Mouse (Mus musculus) limb, embryonic 15.5 days (tissue): ENCODE results near the gene H2al1n. TPM values are rescaled to one million over a fixed set of nuclear protein-coding genes. Genes with fewer than 3 reads are reported as not detected.
A peak's percentile ranks its signal among the peaks of the same experiment; 100 is the strongest.
"Not testable (repeated sequence)": the region's sequence is repeated elsewhere in the genome, so short reads cannot be mapped to it uniquely, and the experiment has no call there.

Experiments
- ATAC-seq: fragments of 200-750 bp; cut with Nextera tagmentation; 2 replicates; pipeline ENCODE4 v1.8.0; 2017; ENCODE audit warnings: low read depth, moderate TSS enrichment; ENCODE audit not compliant: insufficient number of reproducible peaks, low FRiP score, low TSS enrichment
- H3K27ac ChIP-seq: fragments of 300-500 bp; sonication (generic); 2 replicates; pipeline ENCODE4 v1.5.1; 2015; ENCODE audit warnings: moderate library complexity, mild to moderate bottlenecking, inconsistent platforms
- H3K27me3 ChIP-seq: fragments of 300-500 bp; sonication (generic); 2 replicates; pipeline ENCODE4 v1.6.1; 2015; ENCODE audit warnings: inconsistent platforms
- H3K36me3 ChIP-seq: fragments of 300-500 bp; sonication (generic); 2 replicates; pipeline ENCODE4 v1.6.1; 2015; ENCODE audit warnings: inconsistent platforms
- H3K4me1 ChIP-seq: fragments of 300-500 bp; sonication (generic); 2 replicates; pipeline ENCODE4 v1.6.1; 2015; ENCODE audit warnings: inconsistent platforms
- H3K4me2 ChIP-seq: fragments of 300-500 bp; sonication (generic); 2 replicates; pipeline ENCODE4 v1.6.1; 2015; ENCODE audit warnings: mild to moderate bottlenecking, inconsistent platforms
- H3K4me3 ChIP-seq: fragments of 300-500 bp; sonication (generic); 2 replicates; pipeline ENCODE4 v1.5.1; 2015; ENCODE audit warnings: mild to moderate bottlenecking, inconsistent platforms
- H3K9ac ChIP-seq: fragments of 300-500 bp; sonication (generic); 2 replicates; pipeline ENCODE4 v1.6.1; 2015; ENCODE audit warnings: inconsistent platforms
- H3K9me3 ChIP-seq: fragments of 300-500 bp; sonication (generic); 2 replicates; pipeline ENCODE4 v1.6.1; 2016; ENCODE audit warnings: inconsistent platforms
- WGBS: fragments of 180-500 bp; shearing (Covaris S2); methylation state at CpG from one replicate; pipeline ENCODE4 v1.1.7; 2015; 5-methylcytosine and 5-hydroxymethylcytosine counted together
- polyA plus RNA-seq: library from polyadenylated mRNA; unstranded; fragments of >200 nt; fragmentation: Nextera tagmentation; extraction: Ambion mirVana; gene quantifications from 2 replicates; pipeline ENCODE4 v1.2.1, GENCODE M21; 2015

Gene H2al1n
- polyA plus RNA-seq, result not detected in 2 replicates

GRCm38 (mm10) chrX:14210848-14211247 is at the start of gene H2al1n:
H2al1n (plus strand) TSS chrX:14211148.
- H3K27ac ChIP-seq, ATAC-seq, H3K9ac ChIP-seq, H3K4me2 ChIP-seq, H3K27me3 ChIP-seq, H3K36me3 ChIP-seq, H3K4me1 ChIP-seq, H3K9me3 ChIP-seq, H3K4me3 ChIP-seq: not testable (repeated sequence)
- 85% methylated on average over 3 of the region's 3 CpGs for WGBS

GRCm38 (mm10) chrX:14199284-14199683 is 11.7 kb upstream of the H2al1n start:
- 63% methylated on average over 4 of the region's 4 CpGs for WGBS
- Histone ChIP-seq H3K36me3 (no peaks in the 10 kb centered on the region), H3K9me3 (no peaks in the 10 kb centered on the region), H3K27me3 (no peaks in the 10 kb centered on the region), H3K27ac (no peak overlapping the region), H3K4me1 (no peaks in the 10 kb centered on the region), H3K4me2 (no peak overlapping the region), H3K9ac (no peak overlapping the region), H3K4me3 (no peak overlapping the region)
- ATAC-seq, result no peak

GRCm38 (mm10) chrX:14206112-14206875 is 4.7 kb upstream of the H2al1n start:
- no peaks in the 10 kb centered on the region for H3K36me3 ChIP-seq
- no peaks in the 10 kb centered on the region for H3K27me3 ChIP-seq
- H3K9me3 ChIP-seq, result no peaks in the 10 kb centered on the region
- H3K27ac ChIP-seq, result peak overlapping the region; percentile 24
- WGBS, result 30% methylated on average over 8 of the region's 8 CpGs
- H3K4me3 ChIP-seq, result no peak overlapping the region
- H3K9ac ChIP-seq, result no peak overlapping the region
- no peaks in the 10 kb centered on the region for H3K4me1 ChIP-seq
- no peak overlapping the region for H3K4me2 ChIP-seq
- peak; percentile 91 for ATAC-seq

GRCm38 (mm10) chrX:14229218-14229617 is 18.3 kb downstream of the H2al1n start:
- Histone ChIP-seq H3K27me3 (no peaks in the 10 kb centered on the region), H3K4me2 (no peak overlapping the region), H3K27ac (no peak overlapping the region), H3K4me1 (no peaks in the 10 kb centered on the region), H3K9ac (no peak overlapping the region), H3K9me3 (no peaks in the 10 kb centered on the region), H3K4me3 (no peak overlapping the region), H3K36me3 (no peaks in the 10 kb centered on the region)
- WGBS, result 53% methylated on average over 2 of the region's 2 CpGs
- ATAC-seq, result no peak

- no peaks in the 10 kb centered on the region for H3K9me3 ChIP-seq
- H3K4me3 ChIP-seq, result no peak overlapping the region
- H3K27me3 ChIP-seq, result no peaks in the 10 kb centered on the region
- H3K9ac ChIP-seq, result no peak overlapping the region
- no peaks in the 10 kb centered on the region for H3K36me3 ChIP-seq
- no peaks in the 10 kb centered on the region for H3K4me1 ChIP-seq
- 41% methylated on average over 3 of the region's 3 CpGs for WGBS
- H3K4me2 ChIP-seq, result no peak overlapping the region
- no peak overlapping the region for H3K27ac ChIP-seq
- ATAC-seq, result no peak
Measured at GRCm38 (mm10) chrX:14259597-14260239, 48.8 kb downstream of the H2al1n start.
